Mouse (Mus musculus) spleen, adult 2 months (tissue): Measurements from ENCODE around the gene Ube2t. TPM values are rescaled to one million over a fixed set of nuclear protein-coding genes. Genes with fewer than 3 reads are reported as not detected.

Source experiments
- DNase-seq, 2 experiments: peaks; one replicate each; pipeline versions ENCODE4 v3.0.0 to v3.0.0-alpha.2; 2012 to 2021; ENCODE audit warnings: low spot score in 2 of 2, low read depth in 1 of 2
- H3K27ac ChIP-seq: fragments of 200-500 bp; 2 replicates; pipeline ENCODE4 v1.5.1; 2012; ENCODE audit warnings: low read length, inconsistent platforms; ENCODE audit not compliant: insufficient read depth
- H3K27me3 ChIP-seq: fragments of 200-500 bp; 2 replicates; pipeline ENCODE4 v1.6.1; 2012; ENCODE audit warnings: mild to moderate bottlenecking, moderate library complexity, low read length, inconsistent platforms; ENCODE audit not compliant: control insufficient read depth, insufficient read depth
- H3K36me3 ChIP-seq: fragments of 200-500 bp; 2 replicates; pipeline ENCODE4 v1.6.1; 2012; ENCODE audit warnings: mild to moderate bottlenecking, low read length, inconsistent platforms; ENCODE audit not compliant: control insufficient read depth, insufficient read depth
- H3K4me1 ChIP-seq: fragments of 200-500 bp; 2 replicates; pipeline ENCODE4 v1.6.1; 2011; ENCODE audit warnings: inconsistent platforms; ENCODE audit not compliant: control insufficient read depth, insufficient read depth, insufficient read length
- H3K4me3 ChIP-seq: fragments of 200-500 bp; 2 replicates; pipeline ENCODE4 v1.5.1; 2011; ENCODE audit warnings: mild to moderate bottlenecking, inconsistent platforms; ENCODE audit not compliant: insufficient read depth, insufficient read length; ENCODE audit errors: extremely low read depth
- CTCF ChIP-seq: fragments of 200-500 bp; IDR thresholded peaks from 2 replicates; pipeline ENCODE4 v1.5.1; 2011; ENCODE audit warnings: mild to moderate bottlenecking, inconsistent platforms; ENCODE audit not compliant: insufficient read depth, insufficient read length, insufficient replicate concordance; ENCODE audit errors: extremely low read depth
- POLR2A ChIP-seq: fragments of 200-500 bp; IDR thresholded peaks from 2 replicates; pipeline ENCODE4 v1.6.1; 2011; ENCODE audit warnings: low read depth, low read length, inconsistent platforms
- WGBS: fragments of 180-500 bp; shearing (Covaris S2); methylation state at CpG from one replicate; pipeline ENCODE4 v1.1.7; 2018; 5-methylcytosine and 5-hydroxymethylcytosine counted together
- polyA plus RNA-seq: library from polyadenylated mRNA; depleted of rRNA; stranded (reverse); fragments of >200 nt; gene quantifications from 2 replicates; pipeline ENCODE4 v1.2.3, GENCODE M21; 2012

The Ube2t gene
- polyA plus RNA-seq, 1 experiment: 3.8 TPM

DNA sequence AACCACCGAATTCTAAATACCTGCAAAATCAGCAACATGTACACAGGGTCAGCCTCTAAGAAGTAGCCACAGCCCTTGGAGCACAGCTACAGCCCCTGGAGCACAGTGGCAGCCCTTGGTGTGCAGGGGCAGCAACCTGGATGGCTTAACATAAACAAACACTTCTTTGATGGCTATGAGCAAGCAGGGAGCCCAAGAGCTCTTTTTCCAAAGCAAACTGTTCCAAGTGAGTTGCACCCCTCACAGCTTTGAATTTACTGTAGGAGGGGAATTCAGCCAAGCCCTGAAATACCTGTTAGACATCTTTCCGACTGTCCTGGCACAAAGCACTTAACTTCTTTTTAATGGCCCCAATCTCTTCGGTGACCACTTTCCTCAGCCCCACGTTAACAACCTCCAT lies 21.5 kb upstream of the Ube2t start:
- 89% methylated on average over 4 of the region's 4 CpGs for WGBS
- no peak for DNase-seq
- TF ChIP-seq POLR2A (no peak), CTCF (no peak)
- H3K4me1 ChIP-seq: no peaks in the 10 kb centered on the region
- no peak overlapping the region for H3K4me3 ChIP-seq
- no peaks in the 10 kb centered on the region for H3K27me3 ChIP-seq
- H3K27ac ChIP-seq: no peak overlapping the region
- H3K36me3 ChIP-seq: no peaks in the 10 kb centered on the region

DNA sequence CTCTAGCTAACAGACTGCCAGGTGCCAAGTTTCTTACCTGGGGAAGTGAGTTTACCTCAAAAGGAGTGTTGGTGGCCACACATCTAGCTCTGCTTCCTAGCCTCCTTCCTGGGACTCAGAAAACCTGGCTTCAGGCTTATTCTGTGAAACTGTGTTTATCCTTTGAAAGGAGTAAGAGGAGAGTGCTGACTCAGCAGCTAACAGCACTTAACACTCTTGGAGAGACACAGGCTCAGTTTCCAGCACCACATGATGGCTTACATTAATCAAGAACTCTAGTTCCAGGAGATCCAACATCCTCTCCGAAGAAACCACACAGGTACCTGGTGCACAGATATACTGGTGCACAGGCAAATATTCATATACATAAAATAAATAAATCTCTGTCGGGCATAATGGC lies 19.5 kb upstream of the Ube2t start:
- no peaks in the 10 kb centered on the region for H3K4me1 ChIP-seq
- no peak overlapping the region for H3K27ac ChIP-seq
- no peaks in the 10 kb centered on the region for H3K27me3 ChIP-seq
- no peak overlapping the region for H3K4me3 ChIP-seq
- DNase-seq: no peak
- TF ChIP-seq CTCF: no peak
- TF ChIP-seq POLR2A: no peak
- H3K36me3 ChIP-seq: no peaks in the 10 kb centered on the region
- 93% methylated on average over 2 of the region's 2 CpGs for WGBS

DNA sequence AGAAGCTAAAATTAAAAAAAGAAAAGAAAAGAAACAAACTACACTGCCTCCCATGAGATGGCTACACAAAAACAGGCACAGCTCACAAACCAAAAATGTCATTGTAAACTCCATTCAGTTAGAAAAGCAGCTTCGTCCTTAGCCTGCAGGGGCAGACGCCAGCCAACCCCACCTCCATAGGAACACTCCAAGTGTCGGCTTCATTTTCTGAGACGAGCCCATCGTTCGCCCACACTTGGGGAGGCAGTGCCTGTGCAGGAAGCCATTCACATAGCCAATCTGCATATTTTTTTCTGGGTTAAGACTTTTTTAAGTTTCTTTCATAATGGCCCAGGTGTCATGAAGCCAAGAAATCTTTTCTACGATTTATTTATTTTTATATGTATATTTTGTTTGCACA lies 14.8 kb upstream of the Ube2t start:
- no peaks in the 10 kb centered on the region for H3K36me3 ChIP-seq
- H3K27me3 ChIP-seq: no peaks in the 10 kb centered on the region
- no peak overlapping the region for H3K4me3 ChIP-seq
- H3K4me1 ChIP-seq: no peaks in the 10 kb centered on the region
- TF ChIP-seq POLR2A (no peak), CTCF (no peak)
- no peak for DNase-seq
- 93% methylated on average over 7 of the region's 7 CpGs for WGBS
- no peak overlapping the region for H3K27ac ChIP-seq

DNA sequence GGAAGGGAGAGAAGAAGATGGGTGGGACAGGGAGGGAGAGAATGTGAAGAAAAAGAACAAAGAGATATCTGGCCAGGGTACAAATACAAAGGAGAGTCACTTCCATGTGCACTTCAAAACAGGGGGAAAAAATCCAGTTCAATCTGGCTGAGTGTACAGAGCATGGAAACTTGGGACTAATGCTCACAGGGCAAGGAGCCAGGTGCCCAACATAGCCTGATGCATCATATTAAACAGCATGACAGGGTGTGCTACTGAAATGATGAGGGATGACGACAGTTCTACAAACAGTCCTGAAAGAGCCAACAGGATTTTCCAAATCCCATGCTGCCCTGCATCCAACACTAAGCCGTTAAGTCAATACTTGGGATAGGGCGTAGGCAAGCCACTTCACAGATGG lies 12.4 kb upstream of the Ube2t start:
- H3K27ac ChIP-seq: no peak overlapping the region
- DNase-seq: no peak
- H3K4me3 ChIP-seq: no peak overlapping the region
- H3K27me3 ChIP-seq: no peaks in the 10 kb centered on the region
- H3K36me3 ChIP-seq: no peaks in the 10 kb centered on the region
- peaks cover 2% of the 10 kb centered on the region for H3K4me1 ChIP-seq
- WGBS: 96% methylated on average over 3 of the region's 3 CpGs
- TF ChIP-seq CTCF: no peak
- no peak for TF ChIP-seq POLR2A

DNA sequence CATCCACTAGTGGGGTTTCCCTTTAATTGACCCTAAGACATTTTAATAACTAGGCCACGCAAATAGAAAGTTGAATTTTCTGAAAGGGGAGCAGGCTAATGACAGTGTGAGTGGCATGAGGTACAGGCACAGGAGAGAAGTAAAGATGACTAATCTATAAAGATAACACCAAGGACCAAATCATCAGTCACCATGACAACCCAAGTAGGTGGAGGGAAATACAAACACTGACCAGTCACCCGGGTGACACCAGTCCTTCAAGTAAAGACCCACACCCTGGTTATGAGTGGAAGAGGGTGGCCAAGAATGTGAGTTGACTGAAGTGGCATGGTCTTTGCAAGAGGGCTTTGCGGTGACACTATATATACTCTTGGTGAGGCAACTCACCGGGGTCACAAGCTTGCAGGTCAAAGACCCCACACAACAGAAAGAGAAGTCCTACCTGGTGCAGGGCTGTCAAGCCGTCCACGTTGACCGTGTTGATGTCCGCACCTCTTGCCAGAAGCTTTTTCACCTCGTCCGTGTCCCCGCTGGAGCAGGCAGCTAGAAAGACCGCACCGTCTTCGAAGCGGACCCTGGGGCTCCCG lies 7.2 kb upstream of the Ube2t start:
- H3K27ac ChIP-seq: no peak overlapping the region
- 5% methylated on average over 16 of the region's 16 CpGs for WGBS

DNA sequence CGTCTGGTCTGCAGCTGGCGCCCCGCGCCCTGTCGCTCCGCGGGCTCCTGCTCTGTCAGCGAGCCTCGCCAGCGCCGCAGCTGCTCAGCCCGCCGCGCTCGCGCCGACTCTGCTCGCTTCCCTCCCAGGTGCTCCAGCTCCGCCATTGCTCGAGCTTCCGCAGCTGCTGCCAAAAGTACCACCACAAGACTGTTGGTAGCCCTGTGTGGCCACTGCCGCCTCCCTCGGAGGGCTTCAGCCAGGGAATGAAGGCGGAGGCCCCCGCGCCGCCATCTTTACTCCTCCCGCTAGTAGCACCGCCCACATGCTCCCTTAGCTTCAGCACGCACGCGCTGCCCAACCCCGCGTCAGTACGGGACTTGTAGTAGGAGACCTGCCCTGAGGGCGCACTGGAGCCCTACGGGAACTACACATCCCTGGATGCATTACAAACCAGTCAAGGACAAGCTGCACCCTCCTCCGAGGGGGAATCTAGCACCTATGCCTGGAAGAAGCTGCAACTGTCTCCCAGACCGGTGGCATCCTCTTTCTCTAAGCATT lies 6.7 kb upstream of the Ube2t start, which contains the start of gene Ppp1r12b:
Ppp1r12b (minus strand) TSS at position 306 of the 540 bp plus-strand sequence.
- peaks cover 5% of the 10 kb centered on the region for H3K4me1 ChIP-seq
- TF ChIP-seq POLR2A (no peak), CTCF (no peak)
- under 1% methylated on average over 39 of the region's 39 CpGs for WGBS
- peak within 1 kb of the TSS; percentile 96 for H3K4me3 ChIP-seq
- peak within 1 kb of the TSS; percentile 71 for H3K27ac ChIP-seq
- peak; percentile 69 to 87 for DNase-seq
- H3K36me3 ChIP-seq: no peaks in the 10 kb centered on the region
- H3K27me3 ChIP-seq: no peaks in the 10 kb centered on the region

More for the DNA sequence above, 7.2 kb upstream of the Ube2t start:
- no peak for TF ChIP-seq CTCF
- no peak for TF ChIP-seq POLR2A
- Histone ChIP-seq H3K4me3 (peak overlapping the region; percentile 96), H3K36me3 (no peaks in the 10 kb centered on the region), H3K27me3 (no peaks in the 10 kb centered on the region), H3K4me1 (peaks cover 5% of the 10 kb centered on the region)
- DNase-seq: no peak

DNA sequence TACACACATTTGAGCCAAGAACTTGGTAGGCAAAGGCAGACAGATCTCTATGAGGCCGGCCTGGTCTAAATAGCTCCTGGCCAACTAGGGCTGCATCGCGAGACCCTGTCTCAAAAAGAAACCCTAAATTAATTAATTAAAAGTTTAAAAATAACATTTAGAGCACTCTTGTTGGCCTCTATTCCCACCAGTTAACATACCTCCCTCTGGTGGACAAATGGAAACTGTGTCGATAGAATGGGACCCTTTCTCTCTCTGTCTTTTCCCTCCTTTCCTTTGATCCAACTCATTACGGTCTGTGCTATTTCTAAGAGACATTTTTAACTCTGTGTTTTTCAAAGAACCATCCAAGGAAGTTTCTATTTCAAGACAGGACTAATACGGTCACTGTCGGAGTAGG lies 1.7 kb upstream of the Ube2t start:
- DNase-seq: no peak
- TF ChIP-seq CTCF (no peak), POLR2A (no peak)

More for the DNA sequence above, 1.7 kb upstream of the Ube2t start:
- Histone ChIP-seq H3K4me1 (no peaks in the 10 kb centered on the region), H3K4me3 (no peak overlapping the region), H3K27me3 (no peaks in the 10 kb centered on the region), H3K36me3 (no peaks in the 10 kb centered on the region), H3K27ac (no peak overlapping the region)
- WGBS: 72% methylated on average over 7 of the region's 7 CpGs
